Mouse (Mus musculus) spleen, adult 18-20 months (tissue): ENCODE measurements around the gene Hspa1b.
"Not testable (repeated sequence)": the region's sequence is repeated elsewhere in the genome, so short reads cannot be mapped to it uniquely, and the experiment has no call there.

Source experiments
- DNase-seq, 2 experiments: peaks; one replicate each; pipeline ENCODE4 v3.0.0; 2022; ENCODE audit warnings: mixed read lengths in 2 of 2

Hspa1b gene

GRCm38 (mm10) chr17:34981690-34982180 lies 22.7 kb upstream of the Hspa1b start, which contains the start of gene Lsm2:
TSS of gene Lsm2 (plus strand) at chr17:34981862.
- peak; percentile 83 to 84 for DNase-seq

GRCm38 (mm10) chr17:34980655-34981054 lies 21.6 kb upstream of the Hspa1b start:
- no peak for DNase-seq

- DNase-seq, result no peak
Observed at GRCm38 (mm10) chr17:34979631-34980030, 20.6 kb upstream of the Hspa1b start.

- no peak for DNase-seq
Observed at GRCm38 (mm10) chr17:34978239-34978638, 19.2 kb upstream of the Hspa1b start.

- no peak for DNase-seq
Observed at GRCm38 (mm10) chr17:34977000-34977399, 18.0 kb upstream of the Hspa1b start.

GRCm38 (mm10) chr17:34975581-34976492 lies 16.8 kb upstream of the Hspa1b start:
- DNase-seq, result no peak

- peak; percentile 54 to 63 for DNase-seq
Observed at GRCm38 (mm10) chr17:34972069-34972749, 13.2 kb upstream of the Hspa1b start, which contains the start of the genes Hspa1a and Hspa1l. TSS of gene Hspa1a (minus strand) at chr17:34972156. TSS of gene Hspa1l (plus strand) at chr17:34972703.

- DNase-seq, result not testable (repeated sequence)
Observed at GRCm38 (mm10) chr17:34971694-34972068, 12.6 kb upstream of the Hspa1b start.

- DNase-seq, result not testable (repeated sequence)
Observed at GRCm38 (mm10) chr17:34970850-34971249, 11.8 kb upstream of the Hspa1b start.

GRCm38 (mm10) chr17:34969822-34970221 lies 10.8 kb upstream of the Hspa1b start, which contains the start of gene Gm20481:
TSS of gene Gm20481 (plus strand) at chr17:34969912.
- not testable (repeated sequence) for DNase-seq

GRCm38 (mm10) chr17:34965627-34966026 lies 6.6 kb upstream of the Hspa1b start:
- DNase-seq, result no peak

- DNase-seq, result no peak
Observed at GRCm38 (mm10) chr17:34964640-34965049, 5.6 kb upstream of the Hspa1b start.

- no peak for DNase-seq
Observed at GRCm38 (mm10) chr17:34962841-34963240, 3.8 kb upstream of the Hspa1b start.

- no peak for DNase-seq
Observed at GRCm38 (mm10) chr17:34962125-34962524, 3.1 kb upstream of the Hspa1b start.

GRCm38 (mm10) chr17:34960702-34961493 lies 1.9 kb upstream of the Hspa1b start:
- DNase-seq, result no peak

GRCm38 (mm10) chr17:34959881-34960515 lies 960 bp upstream of the Hspa1b start:
- DNase-seq, result no peak

GRCm38 (mm10) chr17:34958734-34959129 lies 306 bp downstream of the Hspa1b start:
- not testable (repeated sequence) for DNase-seq

GRCm38 (mm10) chr17:34957966-34958365 lies 1.1 kb downstream of the Hspa1b start:
- DNase-seq, result not testable (repeated sequence)

GRCm38 (mm10) chr17:34957291-34957690 lies 1.7 kb downstream of the Hspa1b start:
- DNase-seq, result not testable (repeated sequence)

- DNase-seq, result no peak
Observed at GRCm38 (mm10) chr17:34956340-34956739, 2.7 kb downstream of the Hspa1b start.

- DNase-seq, result no peak
Observed at GRCm38 (mm10) chr17:34955884-34956283, 3.2 kb downstream of the Hspa1b start.

GRCm38 (mm10) chr17:34954831-34955230 lies 4.2 kb downstream of the Hspa1b start:
- DNase-seq, result no peak
